Mouse (Mus musculus) heart, adult 11 months (tissue): ENCODE results near the gene Zrsr2.

Source experiments
- DNase-seq: peaks from one replicate; pipeline ENCODE4 v3.0.0; 2022

The Zrsr2 gene

DNA sequence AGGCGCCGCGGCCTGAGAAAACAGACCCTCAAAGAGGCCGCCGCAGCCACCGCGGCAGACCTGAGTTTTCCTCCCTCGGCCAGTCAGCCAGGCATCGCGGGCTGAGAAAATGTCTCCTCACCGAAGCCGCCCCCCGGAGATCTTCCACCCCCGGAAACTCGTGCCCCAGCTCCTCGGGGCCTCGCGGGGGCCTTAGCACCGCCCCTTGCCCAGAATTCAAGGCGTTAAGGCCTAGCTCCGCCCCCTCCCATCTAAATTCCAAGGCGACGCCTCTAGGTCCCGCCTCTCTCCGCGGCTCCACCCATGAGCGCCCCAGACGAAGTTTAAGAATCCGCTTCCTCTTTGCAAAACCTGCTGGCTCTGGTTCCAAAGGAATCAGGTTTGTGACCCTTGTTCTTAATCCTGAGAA is at the start of gene Zrsr2:
TSS of gene Zrsr2 (minus strand) at position 195 of the 409 bp plus-strand sequence.
- peak; percentile 99 for DNase-seq

DNA sequence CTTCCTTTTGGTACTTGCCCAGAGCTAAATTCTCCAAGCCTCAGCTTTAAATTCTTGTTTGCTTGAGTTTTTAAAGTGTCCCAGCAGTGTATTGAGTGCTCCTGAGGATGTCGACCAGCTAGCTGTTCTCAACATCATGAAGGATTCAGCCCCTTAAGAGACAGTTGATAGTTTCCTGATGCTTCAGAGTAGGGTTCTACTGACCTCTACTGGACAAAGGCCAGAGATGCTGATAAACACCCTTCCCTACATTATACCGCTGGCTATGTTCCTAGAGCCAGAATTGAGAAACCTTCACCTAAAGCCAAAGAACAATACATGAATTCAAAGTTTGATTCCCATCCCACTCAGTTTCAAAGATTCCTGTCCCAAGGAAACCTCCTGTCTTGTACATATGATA is 46.3 kb upstream of the Zrsr2 start:
- no peak for DNase-seq

DNA sequence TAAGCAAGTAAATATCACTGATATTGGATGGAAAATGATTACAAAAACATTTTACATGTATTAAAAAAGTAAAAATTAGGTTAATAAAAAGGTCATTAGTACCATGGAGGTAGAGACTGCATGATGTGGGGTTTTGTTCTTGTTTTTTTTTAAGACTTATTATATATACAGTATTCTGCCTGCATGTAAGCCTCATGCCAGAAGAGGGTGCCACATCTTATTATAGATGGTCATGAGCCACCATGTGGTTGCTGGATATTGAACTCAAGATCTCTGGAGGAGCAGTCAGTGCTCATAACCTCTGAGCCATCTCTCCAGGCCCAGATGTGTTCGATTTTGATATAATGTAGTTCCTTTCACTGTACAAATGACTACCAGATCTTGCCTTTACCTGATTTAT is 41.4 kb upstream of the Zrsr2 start:
- no peak for DNase-seq

DNA sequence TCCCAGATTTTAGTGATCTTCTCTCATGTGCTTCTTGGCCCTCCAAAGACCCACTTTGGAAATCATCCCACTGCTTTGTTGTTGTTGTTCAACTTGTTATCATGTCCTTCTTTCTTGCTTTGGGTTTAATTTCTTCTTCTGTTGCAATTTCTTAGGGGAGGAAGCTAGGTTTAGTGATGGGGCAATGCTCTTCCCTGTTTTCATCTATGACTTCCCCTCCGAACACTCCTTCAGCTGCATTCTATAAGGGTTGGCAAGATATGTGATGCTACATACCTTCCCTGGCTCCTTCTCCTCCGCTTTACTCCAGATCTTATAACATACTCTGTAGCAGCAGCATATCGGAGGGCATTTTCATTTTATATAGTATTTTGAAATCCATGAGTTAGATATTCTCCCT is 38.3 kb upstream of the Zrsr2 start:
- DNase-seq = no peak

DNA sequence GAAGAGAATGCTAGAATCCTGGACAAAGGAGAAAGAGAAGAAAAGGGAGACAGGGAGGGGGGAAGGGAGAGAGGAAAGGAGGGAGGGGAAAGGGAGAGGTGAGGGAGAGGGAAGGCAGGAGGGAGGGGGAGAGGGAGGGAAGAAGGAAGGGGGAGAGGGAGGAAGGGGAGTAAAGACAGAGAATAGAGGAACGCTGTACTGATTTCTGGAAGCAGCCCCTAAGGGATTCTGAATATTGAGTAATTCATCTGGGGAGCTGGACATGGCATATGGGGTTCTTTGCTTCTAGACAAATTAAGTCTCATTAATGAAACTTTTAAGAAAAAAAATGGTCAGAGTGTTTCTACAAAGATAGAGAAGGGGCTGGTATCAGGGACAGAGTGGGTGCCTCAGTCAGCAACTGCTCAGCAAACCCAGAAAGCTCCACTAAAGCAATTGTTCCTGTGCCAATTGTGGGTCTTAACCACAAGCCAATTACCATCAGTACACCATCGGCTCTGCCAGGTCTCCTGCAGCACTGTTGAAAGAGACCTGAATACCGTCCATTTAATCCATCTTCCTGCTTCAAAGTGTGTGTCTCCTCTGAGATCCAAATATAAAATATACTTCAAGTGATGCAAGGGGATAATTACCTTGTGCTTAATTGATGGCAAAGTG is 29.4 kb upstream of the Zrsr2 start:
- DNase-seq = no peak

DNA sequence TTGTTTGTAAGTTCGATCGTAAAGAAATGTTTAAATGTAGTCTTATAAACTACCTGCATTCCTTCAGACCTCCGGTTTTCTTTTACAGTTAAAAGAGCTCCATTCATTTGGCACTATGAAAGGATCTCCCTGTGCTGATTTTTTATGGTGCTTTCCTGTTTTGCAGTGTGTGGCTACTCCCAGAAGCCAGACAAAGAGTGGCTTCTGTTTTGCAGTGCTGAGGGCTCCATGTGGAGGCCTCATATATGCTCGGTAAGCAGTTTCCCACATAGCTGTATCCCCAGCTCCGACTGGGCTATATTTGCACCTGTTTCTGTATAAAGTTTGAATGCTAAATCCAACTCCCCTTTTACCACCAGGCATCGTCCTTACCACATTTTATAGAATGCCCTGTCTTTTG is 23.7 kb upstream of the Zrsr2 start:
- no peak for DNase-seq

DNA sequence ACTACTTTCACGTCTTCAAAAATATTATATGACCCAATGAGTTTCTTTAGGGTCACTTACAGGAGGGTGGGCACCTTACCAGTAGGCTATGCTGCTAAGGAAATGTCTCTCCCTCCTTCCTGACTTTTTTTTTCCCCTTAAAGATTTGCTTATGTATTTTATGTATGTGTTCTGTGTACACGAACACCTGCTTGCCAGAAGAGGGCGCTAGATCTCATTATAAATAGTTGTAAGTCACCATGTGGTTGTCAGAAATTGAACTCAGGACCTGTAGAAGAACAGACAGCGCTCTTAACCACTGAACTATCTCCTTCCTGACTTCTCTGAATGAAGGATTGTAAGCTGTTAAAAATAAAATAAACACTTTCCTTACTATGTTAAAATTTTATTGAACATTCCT is 23.0 kb upstream of the Zrsr2 start:
- DNase-seq = no peak

DNA sequence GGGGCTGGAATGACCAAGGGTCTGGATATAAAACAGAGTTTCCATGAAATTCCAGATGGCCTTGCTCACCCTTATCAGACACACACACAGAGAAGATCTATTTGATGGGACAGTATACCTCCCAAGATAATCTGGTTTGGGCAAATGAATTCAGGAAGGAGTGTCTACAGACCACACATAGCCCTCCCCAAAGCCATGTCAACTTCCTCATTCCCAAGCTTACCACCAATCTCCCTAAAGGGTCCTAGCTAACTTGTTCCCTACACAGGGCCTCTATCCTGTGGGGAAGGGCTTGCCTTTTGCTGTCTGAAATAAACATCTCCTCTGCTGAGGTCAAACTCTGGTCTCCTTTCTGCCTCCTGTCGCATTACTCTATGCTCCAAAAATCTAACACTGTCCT is 22.6 kb upstream of the Zrsr2 start:
- DNase-seq = no peak

DNA sequence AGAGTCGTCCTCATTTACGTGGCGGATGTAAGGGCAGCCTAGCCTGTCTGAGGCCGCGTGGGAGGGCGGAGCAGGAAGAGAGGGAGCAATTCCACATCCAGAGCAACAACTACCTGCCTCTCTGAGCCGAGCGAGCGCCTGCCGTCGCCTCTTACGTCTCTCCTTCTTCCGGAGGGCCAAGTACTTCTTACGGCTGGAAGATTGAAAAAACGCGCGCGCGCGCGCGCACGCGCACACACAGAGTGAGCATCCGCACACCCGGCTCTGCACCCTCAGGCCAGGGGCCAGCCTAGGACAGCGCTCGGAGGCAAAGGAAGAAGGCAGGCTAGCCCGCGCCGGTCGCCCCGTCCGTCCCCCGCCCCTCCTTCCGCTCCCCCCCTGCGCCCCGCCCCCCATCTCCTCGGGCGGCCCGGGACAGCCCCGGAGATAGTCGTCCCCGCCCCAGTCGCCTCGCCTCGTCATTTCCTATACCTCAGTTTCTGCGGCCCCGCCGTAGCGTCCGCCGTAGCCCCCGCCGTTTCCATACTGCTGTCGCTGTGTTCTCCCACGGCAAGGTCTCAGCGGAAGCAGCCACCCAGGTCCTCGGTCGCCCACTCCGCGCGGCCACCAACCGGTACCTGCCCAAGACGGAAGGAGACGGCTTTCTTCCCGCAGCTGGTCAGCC is 526 bp downstream of the Zrsr2 start:
- peak; percentile 98 for DNase-seq

DNA sequence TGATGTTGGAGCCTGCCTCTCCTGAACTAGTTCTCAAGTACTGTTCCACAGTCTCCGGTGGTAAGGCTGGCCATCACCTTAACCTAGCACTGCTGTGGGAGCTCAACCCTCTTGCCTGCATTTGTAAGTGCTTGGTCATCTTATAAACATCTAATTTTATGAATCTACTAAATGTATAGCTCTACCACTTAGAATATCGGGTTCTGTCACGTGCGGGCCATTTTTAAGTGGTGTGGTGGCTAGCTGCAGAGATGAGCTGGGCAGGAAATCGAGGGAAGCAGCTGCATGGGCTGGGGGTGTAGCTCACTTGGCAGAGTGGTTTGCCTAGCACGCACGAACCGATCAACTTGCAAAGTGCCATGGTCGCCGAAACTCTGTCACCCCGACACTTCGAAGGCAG is 1.1 kb downstream of the Zrsr2 start:
- no peak for DNase-seq

DNA sequence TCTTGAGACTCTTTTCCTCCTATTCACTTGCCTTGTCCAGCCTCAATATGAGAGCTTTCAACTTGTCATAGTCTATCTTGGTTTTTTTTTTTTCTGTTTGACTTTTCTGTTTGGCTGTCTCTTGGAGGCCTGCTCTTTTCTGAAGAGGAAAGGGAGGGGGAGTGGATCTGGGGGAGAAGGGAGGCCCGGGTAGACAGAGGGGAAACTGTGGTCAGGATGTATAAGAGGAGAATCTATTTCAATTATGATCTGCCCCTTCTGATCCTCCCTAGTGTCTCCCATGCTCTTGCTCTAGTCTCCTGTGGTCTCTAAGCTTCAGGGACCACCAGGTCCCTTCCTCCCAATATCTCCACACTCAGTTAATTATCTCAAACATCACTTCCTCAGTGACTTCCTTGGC is 6.8 kb downstream of the Zrsr2 start:
- DNase-seq = no peak

DNA sequence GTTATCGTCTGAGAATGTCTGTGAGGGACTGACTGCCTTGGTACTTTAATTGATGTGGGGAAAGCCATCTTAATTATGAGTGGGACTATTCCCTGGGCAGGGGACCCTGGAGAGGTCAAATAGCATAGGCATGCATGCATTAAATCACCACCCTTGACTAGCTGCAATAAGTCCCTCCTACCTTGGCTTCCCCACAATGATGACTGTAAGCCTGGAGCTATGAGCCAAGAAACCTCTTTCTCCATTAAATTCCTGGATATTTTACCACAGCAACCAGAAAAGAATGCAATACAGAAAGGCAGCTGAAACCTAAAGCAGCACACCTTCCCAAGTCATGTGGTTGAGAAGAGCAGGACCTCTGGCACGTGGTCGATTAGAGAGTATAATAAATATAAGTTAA is 14.1 kb downstream of the Zrsr2 start:
- no peak for DNase-seq

DNA sequence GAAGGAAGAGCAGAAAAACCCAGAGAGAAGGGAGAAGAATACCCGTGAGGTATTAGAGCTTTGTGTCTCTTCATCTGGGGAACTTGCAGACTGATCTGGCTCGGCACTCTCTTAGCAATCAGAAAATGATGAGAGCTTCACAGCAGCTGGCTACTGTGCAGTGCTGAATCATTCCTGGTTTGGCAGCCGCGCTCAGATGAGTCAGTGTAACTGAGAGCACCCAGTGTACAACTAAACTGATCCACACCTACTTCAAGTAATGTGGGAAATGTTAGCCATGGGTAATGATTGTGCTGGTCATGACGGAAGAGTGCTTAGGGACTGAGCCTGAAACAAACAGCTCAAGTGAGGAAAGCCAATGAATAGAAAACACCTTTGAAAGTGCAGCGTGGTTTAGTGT is 19.9 kb downstream of the Zrsr2 start:
- DNase-seq = peak; percentile 95

DNA sequence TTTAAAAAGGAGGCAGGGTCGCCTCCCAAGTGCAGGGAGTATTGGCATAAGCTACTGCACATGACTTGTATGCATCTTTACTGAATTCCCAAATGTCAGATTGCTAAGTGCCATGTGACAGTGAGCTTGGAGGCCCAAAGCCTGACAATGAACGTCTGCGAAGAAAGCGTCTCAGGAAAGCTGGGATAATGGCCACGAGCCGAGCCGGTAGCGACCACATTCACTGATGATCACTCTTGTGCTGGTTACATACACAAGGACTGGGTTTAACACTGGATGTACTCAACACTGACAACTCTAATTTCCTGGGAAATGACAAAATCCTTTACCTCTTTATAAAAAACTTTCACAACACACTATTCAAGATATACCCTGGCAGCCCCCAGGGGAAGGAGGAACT is 23.7 kb downstream of the Zrsr2 start:
- DNase-seq = no peak

DNA sequence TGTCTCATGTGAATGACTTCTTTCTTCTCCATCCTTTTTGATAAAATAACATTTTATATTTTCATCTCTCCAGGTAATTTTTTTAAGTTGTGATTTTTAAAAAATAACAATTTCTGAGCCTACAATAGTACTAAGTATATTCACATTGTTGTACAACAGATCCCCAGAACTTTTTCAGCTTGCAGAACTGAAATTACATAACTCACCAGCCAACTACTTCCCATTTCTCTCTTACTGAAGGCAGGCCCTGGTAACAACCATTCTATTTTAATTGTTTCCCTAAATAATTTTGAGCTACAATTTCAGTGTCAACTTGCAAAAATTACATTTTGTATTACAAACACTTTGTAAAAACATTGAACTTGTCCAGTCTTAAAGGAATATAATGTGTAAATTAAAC is 28.9 kb downstream of the Zrsr2 start:
- no peak for DNase-seq

DNA sequence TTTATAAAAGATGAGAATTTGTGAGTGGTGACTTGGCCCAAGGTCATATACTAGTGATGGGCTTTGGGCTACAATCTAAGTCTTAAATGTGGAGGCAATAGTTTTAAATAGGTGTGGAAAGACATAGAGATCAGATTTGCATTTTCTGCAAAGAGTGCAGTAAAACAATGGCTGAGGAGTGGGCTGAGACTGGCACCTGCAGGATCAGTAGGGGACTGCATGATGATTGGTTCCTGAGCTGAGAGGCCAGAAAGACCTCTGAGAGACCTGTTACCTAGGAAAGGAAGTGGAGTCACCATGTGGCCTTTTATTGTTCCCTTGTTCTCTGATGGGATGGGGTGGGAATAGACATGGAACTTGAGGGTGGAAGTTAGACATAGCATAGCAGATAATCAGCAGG is 45.7 kb downstream of the Zrsr2 start:
- no peak for DNase-seq

DNA sequence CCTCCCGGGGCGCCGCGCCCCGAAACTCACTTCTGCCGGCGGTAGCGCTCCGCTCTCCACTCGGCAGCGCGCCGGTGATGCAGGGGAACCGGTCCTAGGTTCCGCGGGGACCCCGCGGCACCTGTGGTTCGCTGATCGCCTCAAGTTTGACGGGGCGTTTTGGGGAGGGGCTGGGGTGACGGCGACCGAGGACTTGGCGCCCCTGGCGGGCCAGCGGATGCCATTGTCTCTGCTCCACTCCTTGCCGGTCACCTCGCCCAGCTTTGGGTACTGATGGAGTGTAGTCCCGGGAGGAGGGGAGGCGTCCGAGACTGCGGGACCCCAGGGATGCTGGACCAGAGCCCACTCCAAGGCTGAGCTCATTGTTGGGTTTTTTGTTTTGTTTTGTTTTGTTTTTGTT is 49.1 kb downstream of the Zrsr2 start:
- DNase-seq = no peak

DNA sequence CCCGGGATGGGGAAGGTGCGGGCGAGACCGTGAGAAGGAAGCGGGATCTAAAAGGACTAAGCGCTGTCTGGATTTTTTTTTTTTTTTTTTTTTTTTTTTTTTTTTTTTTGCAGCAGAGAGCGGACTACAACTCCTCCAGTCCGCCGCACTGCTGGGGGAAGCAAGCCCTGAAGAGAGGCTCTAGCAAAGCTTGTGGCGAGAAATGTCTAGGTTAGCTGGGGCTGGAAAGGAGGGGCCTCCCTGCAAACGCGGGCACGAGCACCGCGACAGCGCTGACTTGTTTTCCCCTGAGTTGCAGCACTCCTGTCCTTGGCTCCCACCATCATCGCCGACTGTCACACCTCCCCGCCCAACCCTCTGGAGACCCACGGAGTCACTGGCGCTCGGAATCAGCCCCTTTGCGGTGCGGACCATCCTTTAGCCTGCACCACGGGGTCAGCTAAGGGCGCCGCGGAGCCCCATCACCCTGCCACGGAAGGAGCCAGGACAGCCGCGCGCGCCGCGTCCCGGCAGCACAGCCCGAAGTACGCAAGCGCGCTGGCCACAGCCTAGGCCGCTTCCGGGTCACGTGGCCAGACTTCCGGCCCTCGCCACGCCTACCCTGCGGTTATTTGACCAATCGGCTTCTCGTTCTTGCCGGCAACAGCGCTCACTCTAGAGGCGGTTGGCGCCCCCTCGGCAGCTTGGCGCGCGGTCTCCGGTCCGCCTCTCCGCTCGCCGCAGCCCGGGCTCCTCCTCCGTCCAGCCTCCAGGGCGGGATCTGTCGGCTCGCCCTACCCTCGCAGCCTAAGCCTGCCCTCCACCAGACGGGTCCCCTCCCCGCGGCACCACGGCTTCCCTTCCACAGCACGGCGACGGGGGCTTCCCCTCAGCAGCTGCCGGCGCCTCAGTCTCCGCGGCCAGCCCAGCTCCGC is 49.9 kb downstream of the Zrsr2 start, which contains the start of gene Ap1s2:
TSS of gene Ap1s2 (plus strand) at position 681 of the 914 bp plus-strand sequence.
- DNase-seq = peak; percentile 100

DNA sequence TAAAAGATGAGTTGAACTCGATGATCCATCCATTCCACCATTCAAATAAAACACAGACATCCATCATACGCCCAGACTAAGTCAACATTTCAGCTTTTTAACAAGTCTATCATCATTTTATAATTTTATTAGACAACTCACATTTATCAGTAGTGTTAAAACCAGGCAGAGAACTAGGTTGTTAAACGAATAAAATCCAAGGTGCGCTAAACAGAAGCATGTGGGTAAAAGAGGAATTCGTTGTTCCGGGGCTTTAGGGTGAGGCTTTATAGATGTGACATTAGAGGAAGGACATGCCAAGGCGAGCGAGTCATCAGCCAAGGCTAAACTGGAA is 50.5 kb downstream of the Zrsr2 start:
- DNase-seq = no peak

DNA sequence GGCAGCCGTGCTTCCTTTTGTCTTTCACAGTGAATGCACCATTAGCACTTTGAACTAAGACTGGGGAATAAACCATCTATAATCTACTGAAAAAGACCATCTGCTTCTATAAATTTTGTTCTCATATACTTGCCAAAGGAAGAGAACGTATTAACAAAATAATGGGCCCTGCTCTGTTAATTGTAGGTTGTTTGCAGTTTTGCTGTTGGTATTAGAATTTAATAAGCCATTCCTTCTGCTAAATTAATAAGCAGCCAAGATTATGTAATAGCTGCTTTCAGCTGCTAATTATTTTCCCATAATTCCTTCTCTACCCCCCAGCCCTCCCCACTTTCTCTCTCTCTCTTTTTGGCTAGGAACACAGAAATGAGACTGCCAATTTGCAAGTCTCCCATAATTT is 51.6 kb downstream of the Zrsr2 start:
- DNase-seq = no peak

DNA sequence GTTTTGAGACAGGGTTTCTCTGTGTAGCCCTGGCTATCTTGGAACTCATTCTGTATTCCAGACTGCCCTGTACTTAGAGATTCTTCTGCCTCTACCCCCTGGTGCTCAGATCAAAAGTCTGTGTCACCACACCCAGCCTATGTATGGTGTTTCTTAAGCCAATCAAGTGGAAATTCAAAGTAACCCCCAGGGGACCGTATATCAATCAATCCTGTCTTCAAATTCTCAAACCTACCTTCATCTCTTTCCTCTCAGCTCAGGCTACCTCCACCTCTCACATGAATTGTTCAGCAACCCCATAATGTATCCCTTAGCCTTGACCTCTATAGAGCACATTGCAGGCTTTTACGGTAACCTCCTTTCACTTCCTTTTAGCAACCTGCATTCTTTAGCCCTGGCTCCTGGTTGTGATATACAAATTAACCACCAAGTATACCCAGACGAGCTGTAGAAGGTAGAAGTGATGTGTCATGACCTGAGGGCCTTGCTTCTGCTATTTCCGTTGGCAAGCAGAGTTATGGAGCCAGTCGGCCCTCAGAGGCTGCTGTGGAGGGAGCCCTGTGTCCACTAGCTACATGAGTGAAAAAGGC is 58.9 kb downstream of the Zrsr2 start:
- DNase-seq = no peak

DNA sequence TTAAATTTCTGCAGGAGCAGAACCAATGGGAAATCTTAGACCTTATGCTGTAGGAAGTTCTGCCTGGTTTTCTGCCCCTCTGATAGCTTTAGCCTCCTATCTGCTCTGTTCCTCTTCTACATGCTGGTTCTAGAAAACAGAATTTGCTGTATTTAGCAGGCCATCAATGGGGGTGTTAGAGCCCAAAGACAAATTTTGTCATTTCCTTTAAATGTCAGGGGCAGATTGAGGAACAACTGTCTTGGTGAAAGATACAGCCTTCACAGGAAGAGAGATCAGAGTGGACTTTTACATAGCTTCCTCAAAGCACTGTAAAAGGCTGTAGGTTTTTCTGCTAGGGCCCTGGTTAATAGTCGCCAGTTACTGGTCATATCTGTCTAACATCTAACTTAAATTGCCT is 61.1 kb downstream of the Zrsr2 start:
- DNase-seq = no peak

DNA sequence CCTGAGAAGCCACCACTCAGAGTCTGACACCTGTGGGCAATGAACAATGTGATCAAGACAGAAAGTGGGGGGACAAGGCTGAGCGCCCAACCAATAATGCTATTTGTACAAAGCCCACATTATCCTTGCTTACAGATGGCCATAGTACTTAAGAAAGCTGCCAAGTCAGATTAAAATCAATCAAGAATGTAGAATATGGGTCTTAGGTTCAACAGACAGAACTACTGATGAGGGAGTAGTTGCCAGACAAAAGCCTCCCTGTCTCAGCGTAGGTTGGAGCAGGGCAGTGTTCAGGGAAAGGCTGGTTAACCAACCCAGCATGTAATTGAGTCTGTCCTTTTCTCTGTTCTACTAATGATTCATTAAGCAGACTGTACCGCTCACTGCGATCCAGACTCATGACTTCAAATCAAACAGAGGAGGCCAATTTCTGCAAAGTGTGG is 72.9 kb downstream of the Zrsr2 start:
- DNase-seq = no peak
